Mouse (Mus musculus): Measurements from ENCODE around the gene E2f7. TPM values are rescaled to one million over a fixed set of nuclear protein-coding genes. Genes with fewer than 3 reads are reported as not detected.
A peak's percentile ranks its signal among the peaks of the same experiment; 100 is the strongest.
"Not testable (repeated sequence)": the region's sequence is repeated elsewhere in the genome, so short reads cannot be mapped to it uniquely, and the experiment has no call there.

Gene E2f7
- 1 to 10 TPM; 1.2 to 1.4 TPM for total RNA-seq (2021)
- long read RNA-seq, experiment 1 = 0 reads
- long read RNA-seq, experiment 2 = 0 reads

GRCm38 (mm10) chr10:110744686-110745639 is at the start of gene E2f7:
E2f7 (plus strand) TSS chr10:110745439.
- peak; percentile 89 to 91 for DNase-seq (ENCODE audit: low spot score in 2 of 2)

- DNase-seq (ENCODE audit: low spot score in 2 of 2) = no peak
Measured at GRCm38 (mm10) chr10:110701276-110701675, 44.0 kb upstream of the E2f7 start.

- no peak for DNase-seq (ENCODE audit: low spot score in 2 of 2)
Measured at GRCm38 (mm10) chr10:110705672-110706071, 39.6 kb upstream of the E2f7 start.

GRCm38 (mm10) chr10:110707390-110708113 is 37.7 kb upstream of the E2f7 start:
- no peak for DNase-seq (ENCODE audit: low spot score in 2 of 2)

- no peak for DNase-seq (ENCODE audit: low spot score in 2 of 2)
Measured at GRCm38 (mm10) chr10:110716887-110717286, 28.4 kb upstream of the E2f7 start.

- no peak for DNase-seq (ENCODE audit: low spot score in 2 of 2)
Measured at GRCm38 (mm10) chr10:110726431-110726830, 18.8 kb upstream of the E2f7 start.

GRCm38 (mm10) chr10:110727816-110728215 is 17.4 kb upstream of the E2f7 start:
- DNase-seq (ENCODE audit: low spot score in 2 of 2) = peak; percentile 22 to 60

GRCm38 (mm10) chr10:110733343-110733742 is 11.9 kb upstream of the E2f7 start:
- peak; percentile 64 to 68 for DNase-seq (ENCODE audit: low spot score in 2 of 2)

GRCm38 (mm10) chr10:110743701-110744100 is 1.5 kb upstream of the E2f7 start:
- DNase-seq (ENCODE audit: low spot score in 2 of 2) = no peak

- DNase-seq (ENCODE audit: low spot score in 2 of 2) = no peak
Measured at GRCm38 (mm10) chr10:110744120-110744519, 1.1 kb upstream of the E2f7 start.

GRCm38 (mm10) chr10:110745640-110746032 is 397 bp downstream of the E2f7 start:
- DNase-seq (ENCODE audit: low spot score in 2 of 2) = no peak

- no peak for DNase-seq (ENCODE audit: low spot score in 2 of 2)
Measured at GRCm38 (mm10) chr10:110749081-110749480, 3.8 kb downstream of the E2f7 start.

GRCm38 (mm10) chr10:110749510-110750305 is 4.5 kb downstream of the E2f7 start:
- DNase-seq (ENCODE audit: low spot score in 2 of 2) = no peak

GRCm38 (mm10) chr10:110752849-110753248 is 7.6 kb downstream of the E2f7 start:
- no peak for DNase-seq (ENCODE audit: low spot score in 2 of 2)

GRCm38 (mm10) chr10:110755556-110755955 is 10.3 kb downstream of the E2f7 start:
- no peak for DNase-seq (ENCODE audit: low spot score in 2 of 2)

GRCm38 (mm10) chr10:110756271-110756793 is 11.1 kb downstream of the E2f7 start:
- DNase-seq (ENCODE audit: low spot score in 2 of 2) = no peak

- not testable (repeated sequence) for DNase-seq (ENCODE audit: low spot score in 2 of 2)
Measured at GRCm38 (mm10) chr10:110760552-110760951, 15.3 kb downstream of the E2f7 start.

- no peak for DNase-seq (ENCODE audit: low spot score in 2 of 2)
Measured at GRCm38 (mm10) chr10:110762134-110762884, 17.1 kb downstream of the E2f7 start.

- no peak for DNase-seq (ENCODE audit: low spot score in 2 of 2)
Measured at GRCm38 (mm10) chr10:110763416-110763815, 18.2 kb downstream of the E2f7 start.

GRCm38 (mm10) chr10:110769538-110769937 is 24.3 kb downstream of the E2f7 start:
- DNase-seq (ENCODE audit: low spot score in 2 of 2) = no peak
